Mouse (Mus musculus) layer of hippocampus, postnatal 36 days (tissue): ENCODE results near the gene Cpox. TPM values are rescaled to one million over a fixed set of nuclear protein-coding genes. Genes with fewer than 3 reads are reported as not detected.
"Not testable (repeated sequence)": the region's sequence is repeated elsewhere in the genome, so short reads cannot be mapped to it uniquely, and the experiment has no call there.

Source experiments
- DNase-seq, 2 experiments: peaks; one replicate each; pipeline ENCODE4 v3.0.0; 2022
- total RNA-seq, 2 experiments: library from RNA; stranded (reverse); gene quantifications; 2 replicates each; pipeline ENCODE4 v1.2.3; 2021

The Cpox gene
- total RNA-seq = 10 to 100 TPM; 52.3 to 53.8 TPM

DNA sequence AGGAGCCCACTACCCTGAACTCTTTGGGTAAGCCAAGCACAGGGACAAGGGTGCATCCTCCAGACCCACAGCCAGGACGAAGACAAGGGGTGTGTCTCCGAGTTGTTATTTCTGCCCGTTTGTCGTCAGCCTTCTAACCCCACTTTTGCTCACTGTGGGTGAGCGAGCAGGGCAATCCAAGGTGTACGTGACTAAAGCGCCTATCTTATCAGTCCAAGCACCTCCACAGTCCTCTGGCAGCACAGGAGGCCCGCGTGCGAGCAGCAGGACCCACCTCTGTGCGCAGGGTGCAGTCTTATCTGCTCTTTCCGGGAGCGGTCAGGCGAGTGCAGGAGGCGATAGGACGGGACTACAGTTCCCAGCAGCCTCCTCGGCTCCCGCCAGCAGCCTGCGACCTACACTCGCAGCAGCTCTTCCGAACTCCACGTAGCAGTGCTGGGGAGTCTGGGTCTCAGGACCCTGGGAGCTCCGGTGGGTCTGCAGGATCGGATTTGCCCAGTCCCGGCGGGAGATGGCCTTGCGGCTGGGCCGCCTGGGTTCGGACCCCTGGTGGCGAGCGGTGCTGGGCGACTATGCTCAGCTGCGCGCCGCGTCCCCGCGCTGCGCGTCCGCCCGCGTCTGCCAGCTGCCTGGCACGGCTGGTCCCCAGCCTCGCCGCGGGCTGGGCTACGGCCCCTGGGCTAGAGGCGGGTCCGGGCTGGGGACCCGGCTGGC, at the start of gene Cpox:
Gene Cpox (plus strand): TSS at position 376 of the 714 bp plus-strand sequence.
- peak; percentile 87 to 89 for DNase-seq

DNA sequence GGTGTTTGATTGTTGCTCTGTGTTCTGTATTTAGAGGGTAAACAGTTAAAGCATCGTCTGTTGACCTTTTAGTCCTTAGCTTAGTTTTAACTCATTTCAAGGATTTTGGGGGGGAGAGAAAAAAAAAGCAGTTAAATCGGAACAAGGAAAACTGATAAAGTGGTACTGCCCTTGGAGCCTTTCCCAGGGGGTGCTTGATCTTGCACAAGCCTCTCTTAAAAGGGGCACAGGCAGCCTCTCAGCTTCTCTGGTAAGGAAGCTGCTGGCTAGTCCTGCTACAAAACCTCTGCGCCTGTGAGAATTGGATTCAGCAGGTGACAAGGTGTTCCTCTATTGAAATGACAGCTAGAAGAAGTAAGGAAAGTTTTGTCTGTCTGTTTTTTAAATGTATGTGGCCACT, 47.7 kb upstream of the Cpox start:
- no peak for DNase-seq

DNA sequence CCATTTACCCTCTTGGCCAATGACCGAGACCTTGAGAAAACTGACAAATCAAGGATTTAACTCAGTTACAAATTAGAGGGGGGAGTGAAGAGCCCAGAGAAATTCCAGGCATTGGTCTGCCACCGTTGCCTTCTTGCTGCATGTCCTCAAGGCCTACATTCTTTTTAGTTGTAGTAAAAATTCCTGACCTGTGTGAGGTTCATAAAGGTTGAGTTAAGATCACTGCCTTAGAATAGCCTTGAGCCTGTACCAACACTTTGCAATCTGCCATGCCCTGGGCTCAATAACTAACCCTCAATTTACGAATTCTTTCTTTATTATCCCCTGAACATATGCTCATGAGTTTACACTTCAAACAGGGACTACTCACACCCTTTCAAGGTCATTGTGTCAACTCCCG, 47.0 kb upstream of the Cpox start:
- no peak for DNase-seq

DNA sequence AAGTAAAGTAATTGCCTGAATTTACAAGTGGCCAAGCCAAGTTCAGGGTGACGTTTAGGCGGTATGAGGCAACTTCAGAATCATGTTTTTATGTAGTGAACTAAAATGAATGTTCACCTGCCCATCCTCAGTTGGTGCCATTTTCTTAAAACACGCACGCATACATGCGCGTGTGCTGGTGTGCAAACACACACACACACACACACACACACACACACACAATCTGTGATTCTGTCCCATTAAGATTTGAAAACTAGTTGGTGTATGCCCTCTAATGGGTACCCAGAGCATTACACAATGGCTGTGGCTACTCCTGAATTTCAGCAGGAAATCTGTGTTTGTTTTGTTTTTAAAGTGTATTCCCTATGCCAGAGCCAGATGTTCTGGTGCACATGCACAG, 46.1 kb upstream of the Cpox start:
- peak; percentile 7 to 15 for DNase-seq

DNA sequence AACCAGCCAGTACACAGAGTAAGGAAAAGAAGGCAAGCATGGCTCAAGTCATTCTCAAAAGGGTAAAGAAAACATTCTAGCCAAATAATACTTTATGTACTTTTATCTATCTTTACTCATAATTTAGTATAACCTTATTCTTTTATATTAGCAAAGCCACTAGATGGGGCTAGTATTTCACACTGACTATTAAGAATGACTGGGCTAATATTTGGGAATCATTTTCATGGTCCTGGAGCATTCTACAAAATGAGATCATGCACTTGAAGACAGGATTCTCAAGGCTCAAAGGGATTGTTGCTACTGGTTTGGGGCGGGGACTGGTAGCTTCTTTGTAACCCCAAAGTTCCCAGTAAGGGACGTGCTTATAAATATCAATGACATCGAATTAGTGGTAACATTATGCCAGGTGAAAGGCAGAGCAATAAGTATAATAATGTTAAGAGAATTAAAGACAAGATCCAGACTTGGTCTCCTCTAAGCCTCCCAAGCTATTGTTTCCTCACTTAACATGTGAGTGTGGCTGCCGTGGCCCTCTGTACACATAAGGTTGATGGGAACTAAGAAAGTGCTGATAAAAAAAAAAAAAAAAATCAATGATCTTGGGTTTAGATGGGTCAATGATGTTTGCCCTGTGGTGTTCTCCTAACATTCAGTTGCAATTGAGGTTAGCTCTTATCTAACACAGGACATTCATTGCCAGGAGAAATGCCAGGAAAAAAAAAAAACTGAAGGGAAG, 42.3 kb upstream of the Cpox start:
- no peak for DNase-seq

DNA sequence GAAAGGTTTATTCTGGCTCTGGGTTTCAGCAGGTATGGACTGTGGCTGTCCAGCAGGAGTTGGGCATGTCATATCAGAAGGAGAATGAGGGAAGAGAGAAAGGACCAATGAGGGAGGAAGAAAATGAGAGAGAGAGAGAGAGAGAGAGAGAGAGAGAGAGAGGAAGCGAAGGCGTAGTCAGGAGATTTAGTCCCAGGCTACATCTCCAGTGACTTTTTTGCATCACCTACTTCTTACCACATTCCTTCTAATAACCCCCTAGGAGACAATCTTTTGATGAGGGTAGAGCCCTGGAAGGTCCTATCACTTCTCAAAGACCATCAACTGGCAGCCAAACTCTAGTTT, 41.8 kb upstream of the Cpox start:
- DNase-seq = no peak

DNA sequence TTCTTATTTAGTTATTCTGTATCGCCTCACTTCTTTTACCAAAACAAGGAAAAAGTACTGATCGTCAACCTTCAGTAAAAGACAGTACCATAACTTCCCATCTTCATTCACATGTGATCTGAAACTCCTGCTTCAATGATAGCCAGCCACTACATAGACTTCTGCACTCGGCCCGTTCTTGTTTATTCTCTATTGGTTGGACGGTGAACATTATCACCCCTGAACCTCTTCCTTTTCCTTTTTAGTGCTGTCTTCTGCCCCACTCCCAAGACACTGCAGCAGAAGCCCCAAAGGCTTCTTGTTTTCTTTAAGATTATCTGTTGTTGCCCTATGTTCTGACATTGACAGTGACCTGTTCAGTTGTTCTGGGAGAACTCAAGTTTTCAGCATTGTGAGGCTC, 41.1 kb upstream of the Cpox start:
- DNase-seq = no peak

DNA sequence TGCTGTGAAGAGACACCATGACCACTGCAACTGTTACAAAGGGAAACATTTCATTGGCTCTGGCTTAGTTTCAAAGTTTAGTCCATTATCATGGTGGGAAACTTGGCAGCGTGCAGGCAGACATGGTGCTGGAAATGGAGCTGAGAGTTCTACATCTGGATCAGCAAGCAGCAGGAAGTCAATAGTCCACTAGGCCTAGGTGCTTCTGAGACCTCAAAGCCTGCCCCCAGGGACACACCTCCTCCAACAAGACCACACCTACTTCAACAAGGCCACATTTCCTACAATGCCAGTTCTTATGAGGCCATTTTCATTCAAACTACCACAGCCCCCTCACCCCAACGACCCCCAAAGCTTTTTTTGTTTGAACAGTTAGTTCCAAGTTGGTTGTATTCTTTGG, 40.4 kb upstream of the Cpox start:
- DNase-seq = no peak

DNA sequence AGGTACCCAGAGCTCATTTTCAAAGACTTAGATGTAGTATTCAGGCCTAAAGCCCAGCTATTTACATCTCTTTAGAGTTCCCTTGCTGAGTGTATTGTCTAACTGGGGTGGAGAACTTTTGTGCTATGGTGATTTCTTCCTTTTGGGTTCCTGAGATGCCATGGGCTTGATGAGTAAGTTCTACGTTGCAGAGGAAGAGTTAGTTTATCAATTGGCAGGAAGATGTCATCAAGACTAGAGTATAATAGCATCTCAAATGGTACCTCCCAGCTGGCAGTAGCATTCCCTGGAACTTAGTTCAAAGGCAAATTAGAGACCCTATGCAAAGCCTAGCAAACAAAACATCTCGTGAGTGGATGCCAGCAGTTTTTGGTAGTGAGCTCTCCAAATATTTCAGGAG, 34.2 kb upstream of the Cpox start:
- DNase-seq = no peak

DNA sequence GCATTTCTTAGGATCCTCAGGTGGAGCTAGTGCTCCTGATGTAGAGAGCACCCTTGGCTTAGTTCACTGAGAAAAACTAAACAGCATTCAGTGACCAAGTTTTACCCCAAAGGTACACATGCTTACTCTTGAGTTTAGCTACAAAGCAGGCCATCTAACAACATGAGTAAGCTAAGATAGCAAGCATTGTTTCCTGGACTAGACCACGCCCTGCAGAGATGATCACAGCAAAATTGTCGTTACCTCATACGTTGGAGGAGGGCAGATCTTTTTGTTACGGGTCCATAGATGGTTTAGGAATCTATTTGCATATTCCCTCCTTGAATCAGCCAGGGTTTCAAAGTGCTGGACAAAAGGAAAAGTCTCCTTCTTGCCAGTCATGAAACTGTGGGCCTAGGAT, 32.6 kb upstream of the Cpox start:
- no peak for DNase-seq

DNA sequence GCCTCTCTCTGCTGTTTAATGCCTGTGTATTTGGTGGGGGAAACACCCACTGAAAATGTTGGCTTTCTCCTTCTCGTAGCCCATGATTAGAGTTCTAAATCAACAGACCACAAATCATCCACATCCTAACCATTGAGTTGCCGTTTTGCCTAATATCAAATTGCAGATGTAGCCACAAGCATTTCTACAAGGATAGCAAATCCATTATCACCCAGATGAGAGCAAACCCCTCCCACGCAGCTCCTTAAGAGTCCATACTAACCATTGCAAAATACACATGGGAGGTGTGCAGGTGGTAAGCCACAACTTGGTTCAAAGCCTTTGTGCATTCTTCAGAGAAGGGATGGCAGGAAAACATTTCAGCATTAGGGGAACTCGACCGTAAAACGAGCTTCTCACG, 32.1 kb upstream of the Cpox start:
- no peak for DNase-seq

DNA sequence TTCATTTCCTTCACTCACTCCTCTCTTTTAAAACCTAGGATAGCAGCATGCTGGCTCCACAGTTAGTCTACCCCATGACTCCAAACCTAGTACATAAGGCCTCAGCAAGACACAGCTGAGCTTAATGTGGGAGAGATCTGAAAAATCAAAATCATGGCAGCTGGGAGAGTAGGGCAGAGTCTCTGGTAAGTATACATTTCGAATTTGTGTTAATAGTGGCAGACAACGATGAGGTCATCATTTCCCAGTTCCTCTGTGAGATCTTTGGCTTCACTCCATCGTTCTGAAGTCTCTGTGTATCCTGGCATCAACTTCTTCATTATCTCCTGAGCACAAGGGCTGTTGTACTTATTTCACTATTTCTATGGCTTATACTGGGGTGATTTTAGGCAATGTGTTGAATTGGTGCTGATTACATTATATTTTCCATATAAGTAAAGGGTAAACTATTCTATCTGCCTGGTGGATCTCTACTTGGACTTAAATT, 31.4 kb upstream of the Cpox start, which contains the start of gene E330017A01Rik:
Gene E330017A01Rik (minus strand): TSS at position 51 of the 487 bp plus-strand sequence.
- no peak for DNase-seq

DNA sequence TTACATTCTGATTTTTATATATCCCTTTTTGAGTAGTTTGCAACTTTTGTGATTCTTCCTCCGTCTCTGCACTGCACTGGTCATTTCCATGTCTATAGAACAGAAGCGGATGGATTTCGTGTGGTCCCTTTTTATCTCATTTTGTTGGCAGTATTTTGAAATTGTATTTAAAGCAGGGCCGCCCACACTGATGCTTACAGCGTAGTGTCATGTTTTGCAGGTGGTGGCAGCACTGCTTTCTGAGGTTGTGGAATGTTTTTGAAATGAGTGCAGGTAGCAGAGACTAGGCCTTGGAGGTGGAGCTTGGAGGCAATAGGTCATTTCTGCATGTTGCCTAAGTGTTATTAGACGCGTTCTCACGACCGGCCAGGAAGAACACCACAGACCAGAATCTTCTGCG, 20.1 kb upstream of the Cpox start:
- no peak for DNase-seq

DNA sequence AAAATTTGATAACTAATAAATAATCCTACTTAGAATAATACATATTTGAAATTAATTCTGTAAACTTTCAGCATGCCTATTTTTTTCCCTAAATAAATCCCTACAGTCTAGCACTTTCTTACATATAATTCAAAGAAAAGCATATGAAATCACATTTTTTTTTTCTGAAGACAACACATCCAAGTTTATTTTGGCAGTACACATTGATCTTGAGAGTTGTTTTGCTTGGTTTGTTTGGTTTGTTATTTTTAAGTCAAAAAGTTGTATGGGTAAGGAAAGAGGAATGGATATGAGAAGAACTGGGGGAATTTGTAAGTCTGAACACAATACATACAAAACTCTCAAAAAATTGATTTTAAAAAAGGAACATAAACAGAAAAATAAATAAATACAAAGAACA, 14.3 kb upstream of the Cpox start:
- no peak for DNase-seq

DNA sequence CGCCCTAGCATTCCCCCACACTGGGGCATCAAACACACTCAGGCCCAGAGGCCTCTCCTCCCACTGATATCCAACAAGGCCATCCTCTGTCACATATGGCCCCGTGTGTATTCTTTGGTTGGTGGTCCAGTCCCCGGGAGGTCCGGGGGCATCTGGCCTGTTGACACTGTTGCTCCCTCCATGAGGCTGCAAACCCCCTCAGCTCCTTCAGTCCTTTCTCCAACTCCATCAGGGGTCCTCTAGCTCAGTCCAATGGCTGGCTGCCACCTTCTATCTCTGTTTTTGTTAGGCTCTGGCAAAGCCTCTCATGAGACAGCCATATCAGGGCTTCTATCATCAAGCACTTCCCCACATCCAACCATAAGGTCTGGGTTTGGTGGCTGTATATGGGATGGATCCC, 13.6 kb upstream of the Cpox start:
- DNase-seq = no peak

DNA sequence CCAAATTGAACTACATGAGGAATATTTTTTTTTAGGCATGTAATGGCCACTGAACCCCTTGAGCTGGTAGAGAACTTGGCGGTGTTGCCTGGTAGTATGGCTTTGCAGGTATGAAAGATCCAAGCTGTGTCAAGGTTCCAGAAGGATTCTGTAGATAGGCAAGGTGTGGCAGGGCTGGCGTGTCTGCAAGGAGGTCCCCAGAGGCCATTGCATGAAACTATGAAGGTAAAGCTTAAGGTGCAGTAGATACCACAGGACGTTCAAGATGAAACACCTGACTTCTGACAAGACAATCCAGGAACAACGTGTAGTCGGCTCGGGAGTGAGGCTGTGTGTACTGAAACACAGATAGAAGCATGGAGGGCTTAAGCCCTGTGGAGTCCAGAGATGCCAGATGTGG, 11.4 kb upstream of the Cpox start:
- no peak for DNase-seq

DNA sequence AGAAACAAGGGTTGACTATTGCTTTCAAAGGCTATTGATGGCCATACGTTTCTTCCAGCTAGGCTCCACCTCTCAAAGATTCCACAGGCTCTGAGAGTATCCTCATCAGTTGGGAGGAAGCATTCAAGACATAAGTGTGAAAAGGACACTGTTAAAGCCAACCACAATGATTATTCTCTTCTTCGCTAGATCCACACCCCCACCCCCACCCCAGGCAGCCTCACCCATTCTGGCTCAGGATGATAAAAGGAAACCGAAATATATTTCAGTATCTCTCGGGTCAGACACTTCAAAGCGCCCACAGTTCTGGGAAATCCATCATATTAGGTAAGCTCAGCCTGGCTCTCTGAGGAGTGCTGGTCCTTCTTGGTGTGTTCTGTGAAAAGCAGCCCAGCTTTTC, 8.3 kb upstream of the Cpox start:
- no peak for DNase-seq

DNA sequence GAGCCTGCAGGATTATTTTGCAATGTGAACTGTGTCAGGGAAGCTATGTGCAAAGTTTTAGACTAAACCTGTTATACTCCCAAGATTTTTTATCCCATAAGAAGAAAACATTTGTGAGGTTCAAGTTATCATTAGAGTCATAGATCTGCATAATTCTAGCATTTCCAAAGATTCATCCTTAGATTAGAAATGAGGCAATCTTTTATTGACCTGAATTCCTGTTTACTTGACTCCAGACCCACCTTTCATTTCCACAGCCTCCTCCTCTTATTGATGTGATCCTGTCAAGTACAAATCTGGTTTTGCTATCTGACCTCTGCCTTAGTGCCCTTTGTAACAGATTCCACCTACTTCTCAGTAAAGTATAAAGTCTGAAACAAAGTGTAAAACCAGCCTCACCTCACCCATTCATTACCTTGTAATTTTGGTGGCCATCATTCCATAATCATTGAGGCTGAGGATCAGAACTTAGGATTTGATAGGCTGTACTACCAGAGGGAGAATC, 7.8 kb upstream of the Cpox start:
- DNase-seq = no peak

DNA sequence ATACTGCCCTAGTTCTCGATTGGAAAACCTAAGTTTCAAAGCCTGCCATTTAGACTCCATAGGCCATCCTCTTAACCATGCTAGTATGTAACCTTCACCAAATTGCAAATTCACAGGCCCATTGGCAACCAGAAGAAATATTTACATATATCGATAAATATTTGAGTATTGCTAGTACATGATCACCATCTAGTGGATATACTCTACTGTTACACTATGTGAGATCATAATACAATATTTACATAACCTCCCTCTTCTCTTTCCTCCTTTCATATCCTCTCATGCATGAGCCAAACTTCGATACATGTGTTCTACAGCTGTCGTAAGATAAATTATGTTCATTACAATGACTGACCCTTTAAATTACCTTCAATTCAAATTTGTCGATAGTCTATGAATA, 7.1 kb upstream of the Cpox start:
- DNase-seq = no peak

DNA sequence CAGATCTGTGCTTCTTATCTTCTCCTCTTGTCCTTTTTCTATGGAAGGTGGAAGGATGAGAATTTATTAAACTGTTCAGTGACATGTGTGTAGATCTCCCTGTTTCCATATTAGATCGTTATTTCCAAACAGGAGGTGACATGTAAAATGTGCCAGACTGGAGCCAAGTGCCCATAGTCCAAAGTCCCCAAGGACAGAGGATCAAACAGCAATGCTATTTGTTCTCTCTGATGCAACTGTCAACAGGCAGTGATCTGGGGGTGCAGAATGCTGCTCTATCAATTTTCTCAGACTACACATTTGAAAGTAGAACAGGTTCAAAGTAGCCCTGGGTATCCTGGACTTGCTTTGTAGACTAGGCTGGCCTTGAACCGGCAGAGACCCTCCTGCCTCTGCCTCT, 6.3 kb upstream of the Cpox start:
- no peak for DNase-seq

DNA sequence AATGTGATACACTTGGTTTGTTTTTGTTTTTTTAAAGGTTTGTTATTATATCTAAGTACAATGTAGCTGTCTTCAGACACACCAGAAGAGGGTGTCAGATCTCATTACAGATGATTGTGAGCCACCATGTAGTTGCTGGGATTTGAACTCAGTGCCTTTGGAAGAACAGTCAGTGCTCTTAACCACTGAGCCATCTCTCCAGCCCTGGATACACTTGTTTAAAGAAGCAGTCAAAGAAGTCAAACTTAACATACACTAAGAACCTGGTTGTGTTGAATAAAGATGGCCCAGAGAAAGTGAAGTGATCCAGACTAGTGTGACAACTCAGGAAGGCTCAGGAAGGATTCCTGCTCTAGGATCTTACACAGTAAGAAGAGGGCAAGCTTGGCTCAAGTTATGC, 5.0 kb upstream of the Cpox start:
- not testable (repeated sequence) for DNase-seq

DNA sequence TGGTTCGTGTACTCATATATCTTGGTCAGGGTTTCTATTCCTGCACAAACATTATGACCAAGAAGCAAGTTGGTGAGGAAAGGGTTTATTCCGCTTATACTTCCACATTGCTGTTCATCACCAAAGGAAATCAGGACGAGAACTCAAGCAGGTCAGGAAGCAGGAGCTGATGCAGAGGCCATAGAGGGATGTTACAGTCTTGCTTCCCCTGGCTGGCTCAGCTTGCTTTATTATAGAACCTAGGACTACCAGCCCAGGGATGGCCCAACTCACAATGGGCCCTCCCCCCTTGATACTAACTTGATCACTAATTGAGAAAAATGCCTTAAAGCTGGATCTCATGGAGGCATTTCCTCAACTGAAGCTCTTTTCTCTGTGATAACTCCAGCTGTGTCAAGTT, 3.4 kb upstream of the Cpox start:
- not testable (repeated sequence) for DNase-seq

DNA sequence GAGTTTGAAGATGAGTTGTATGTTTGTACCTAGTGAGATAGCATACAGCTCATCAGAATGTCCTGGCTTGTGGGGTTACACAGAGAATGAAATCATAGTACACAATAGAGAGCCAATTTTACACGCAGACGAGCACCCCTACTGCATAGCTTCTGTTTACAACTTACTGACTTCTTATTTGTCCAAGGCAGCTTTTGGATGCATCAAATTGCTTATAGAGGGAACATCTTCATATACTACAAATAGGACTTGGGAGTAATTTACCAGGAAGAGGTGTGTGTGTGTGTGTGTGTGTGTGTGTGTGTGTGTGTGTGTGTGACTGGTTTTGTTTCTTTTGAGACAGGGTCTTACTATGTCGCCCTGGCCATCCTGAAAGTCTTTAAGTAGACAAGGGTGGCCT, 1.5 kb upstream of the Cpox start:
- no peak for DNase-seq

DNA sequence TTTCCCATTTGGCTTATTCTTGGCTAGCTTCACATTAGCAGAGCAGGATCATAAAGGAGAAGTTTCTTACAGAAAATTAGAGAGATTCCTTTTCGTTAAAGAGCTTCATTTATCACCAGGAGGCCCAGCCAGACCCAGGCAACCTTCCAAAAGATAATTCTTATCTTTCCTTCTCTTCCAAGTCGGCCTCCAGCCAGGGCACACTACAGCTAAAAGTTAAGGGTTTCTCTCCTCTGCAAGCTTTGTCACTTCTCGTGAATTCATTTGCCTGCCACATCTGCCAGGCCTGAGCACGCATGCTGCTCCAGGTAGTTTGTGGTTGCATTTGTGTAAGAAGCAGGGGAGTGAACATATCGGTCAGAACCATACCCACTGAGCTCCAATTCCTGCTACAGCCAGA, 828 bp upstream of the Cpox start:
- no peak for DNase-seq
